Mouse (Mus musculus) bone marrow macrophage, adult 2 months (primary cell): ENCODE measurements around the gene Csdc2. TPM values are rescaled to one million over a fixed set of nuclear protein-coding genes. Genes with fewer than 3 reads are reported as not detected.
"Not testable (repeated sequence)": the region's sequence is repeated elsewhere in the genome, so short reads cannot be mapped to it uniquely, and the experiment has no call there.

Experiments
- H3K27ac ChIP-seq: 2 replicates; pipeline ENCODE4 v1.5.1; 2012; ENCODE audit warnings: low read depth, low read length; ENCODE audit not compliant: insufficient read depth
- H3K4me1 ChIP-seq: 2 replicates; pipeline ENCODE4 v1.6.1; 2012; ENCODE audit warnings: low read length; ENCODE audit not compliant: control insufficient read depth, insufficient read depth
- H3K4me3 ChIP-seq: 2 replicates; pipeline ENCODE4 v1.5.1; 2012; ENCODE audit warnings: mild to moderate bottlenecking, low read length, moderate library complexity; ENCODE audit not compliant: insufficient read depth
- CTCF ChIP-seq: IDR thresholded peaks from 2 replicates; pipeline ENCODE4 v1.5.1; 2012; ENCODE audit warnings: low read depth, mild to moderate bottlenecking, low read length, moderate library complexity
- POLR2A ChIP-seq: IDR thresholded peaks from 2 replicates; pipeline ENCODE4 v1.6.1; 2012; ENCODE audit warnings: mild to moderate bottlenecking, low read depth, low read length, borderline replicate concordance
- polyA plus RNA-seq: library from polyadenylated mRNA; stranded (reverse); fragments of >200 nt; gene quantifications from 2 replicates; pipeline ENCODE4 v1.2.4, GENCODE M21; 2012; ENCODE audit not compliant: missing spikeins, insufficient read depth, insufficient read length

Gene Csdc2
- polyA plus RNA-seq, 1 experiment, result not detected

GRCm38 (mm10) chr15:81904939-81905338 lies 31.6 kb upstream of the Csdc2 start:
- Histone ChIP-seq H3K4me3 (no peak overlapping the region), H3K4me1 (no peaks in the 10 kb centered on the region), H3K27ac (no peak overlapping the region)
- TF ChIP-seq POLR2A, result no peak
- peak; percentile 61; the same call in 1 of the 2 replicates for TF ChIP-seq CTCF

GRCm38 (mm10) chr15:81907953-81908352 lies 28.6 kb upstream of the Csdc2 start:
- Histone ChIP-seq H3K27ac (no peak overlapping the region), H3K4me3 (no peak overlapping the region), H3K4me1 (no peaks in the 10 kb centered on the region)
- TF ChIP-seq CTCF (no peak), POLR2A (no peak)

GRCm38 (mm10) chr15:81908767-81909166 lies 27.8 kb upstream of the Csdc2 start:
- H3K27ac ChIP-seq, H3K4me3 ChIP-seq, H3K4me1 ChIP-seq: not testable (repeated sequence)
- TF ChIP-seq CTCF, result peak; percentile 12; the same call in 1 of the 2 replicates

GRCm38 (mm10) chr15:81912498-81912897 lies 24.1 kb upstream of the Csdc2 start:
- Histone ChIP-seq H3K27ac (no peak overlapping the region), H3K4me3 (no peak overlapping the region), H3K4me1 (no peaks in the 10 kb centered on the region)
- TF ChIP-seq CTCF (no peak), POLR2A (no peak)

- TF ChIP-seq POLR2A (no peak), CTCF (no peak)
- H3K27ac ChIP-seq, result no peak overlapping the region
- H3K4me1 ChIP-seq, result no peaks in the 10 kb centered on the region
- no peak overlapping the region for H3K4me3 ChIP-seq
These were observed 21.9 kb upstream of the Csdc2 start for GRCm38 (mm10) chr15:81914668-81915067.

GRCm38 (mm10) chr15:81915663-81916062 lies 20.9 kb upstream of the Csdc2 start:
- Histone ChIP-seq H3K4me1 (no peaks in the 10 kb centered on the region), H3K4me3 (no peak overlapping the region), H3K27ac (no peak overlapping the region)
- TF ChIP-seq CTCF, result no peak
- no peak for TF ChIP-seq POLR2A

- no peak for TF ChIP-seq POLR2A
- TF ChIP-seq CTCF, result no peak
- no peaks in the 10 kb centered on the region for H3K4me1 ChIP-seq
- H3K4me3 ChIP-seq, result no peak overlapping the region
- no peak overlapping the region for H3K27ac ChIP-seq
These were observed 19.4 kb upstream of the Csdc2 start for GRCm38 (mm10) chr15:81917201-81917600.

- TF ChIP-seq POLR2A (no peak), CTCF (peak; percentile 76)
- H3K27ac ChIP-seq, result no peak overlapping the region
- no peak overlapping the region for H3K4me3 ChIP-seq
- no peaks in the 10 kb centered on the region for H3K4me1 ChIP-seq
These were observed 18.7 kb upstream of the Csdc2 start for GRCm38 (mm10) chr15:81917621-81918463.

- H3K27ac ChIP-seq, result no peak overlapping the region
- no peak overlapping the region for H3K4me3 ChIP-seq
- no peak for TF ChIP-seq POLR2A
- no peak for TF ChIP-seq CTCF
- peaks cover 5% of the 10 kb centered on the region for H3K4me1 ChIP-seq
These were observed 17.5 kb upstream of the Csdc2 start for GRCm38 (mm10) chr15:81919062-81919461.

GRCm38 (mm10) chr15:81920546-81921217 lies 15.9 kb upstream of the Csdc2 start:
- H3K4me1 ChIP-seq, result peaks cover 12% of the 10 kb centered on the region
- H3K4me3 ChIP-seq, result no peak overlapping the region

More at GRCm38 (mm10) chr15:81920546-81921217, 15.9 kb upstream of the Csdc2 start:
- no peak overlapping the region for H3K27ac ChIP-seq
- TF ChIP-seq POLR2A (no peak), CTCF (no peak)
